Comparison of ENCODE assay signal across 8 mouse cellular contexts in the genomic region with DNA sequence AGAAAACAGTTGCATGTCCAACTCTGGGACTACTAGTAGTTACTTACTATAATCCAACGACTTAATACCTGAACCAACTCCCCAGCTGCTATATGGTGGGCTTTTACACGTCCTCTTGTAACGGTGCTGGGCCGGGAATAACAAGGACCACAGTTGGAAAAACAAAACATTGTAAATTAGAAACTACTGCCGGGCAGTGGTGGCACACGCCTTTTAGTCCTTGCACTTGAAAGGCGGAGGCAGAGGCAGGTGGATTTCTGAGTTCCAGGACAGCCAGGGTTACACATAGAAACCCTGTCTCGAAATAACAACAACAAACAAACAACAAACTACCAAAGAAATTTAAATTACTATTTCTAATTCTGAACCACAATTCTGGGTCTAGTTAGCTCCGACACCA. TPM values are rescaled to one million over a fixed set of nuclear protein-coding genes. Genes with fewer than 3 reads are reported as not detected.
DNase-seq lines count a peak whose midpoint lies in the region; ATAC-seq and TF ChIP-seq lines count a peak whose summit lies in the region.

No protein-coding gene starts in this region.

- H3K4me2 ChIP-seq in forebrain, postnatal 0 days (ENCODE audit: low read depth): peak overlapping the region; percentile 87
- peak overlapping the region; percentile 68 for H3K4me2 ChIP-seq in liver, embryonic 16.5 days (ENCODE audit: low read depth, low read length)

- 3% methylated on average over 9 of the region's 9 CpGs for WGBS in forebrain, postnatal 0 days
- WGBS in liver, embryonic 16.5 days (ENCODE audit: insufficient replicate concordance): under 1% methylated on average over 9 of the region's 9 CpGs

- H3K27ac ChIP-seq in gastrocnemius, adult 2 months: peak overlapping the region; percentile 93
- H3K27ac ChIP-seq in forebrain, postnatal 0 days (ENCODE audit: low read depth, low read length): no peak overlapping the region
- peak overlapping the region; percentile 97 for H3K27ac ChIP-seq in liver, embryonic 16.5 days (ENCODE audit: low read length)

- peaks cover 38% of the 10 kb centered on the region for H3K36me3 ChIP-seq in C2C12 (ENCODE audit: control insufficient read depth, insufficient read depth)
- peaks cover 12% of the 10 kb centered on the region for H3K36me3 ChIP-seq in forebrain, postnatal 0 days (ENCODE audit: insufficient read depth)
- peaks cover 30% of the 10 kb centered on the region for H3K36me3 ChIP-seq in liver, embryonic 16.5 days (ENCODE audit: control insufficient read depth, insufficient read depth)

- H3K9me3 ChIP-seq in forebrain, postnatal 0 days (ENCODE audit: low read length): no peaks in the 10 kb centered on the region
- no peaks in the 10 kb centered on the region for H3K9me3 ChIP-seq in liver, embryonic 16.5 days (replicated peaks; ENCODE audit: control insufficient read depth, low read length)

- intact Hi-C loops in gastrocnemius, adult 2 months (cut with DNase I): loop anchor here (10.0 kb wide), 1 partner anchor 308 kb away; a partner anchor contains a TSS
- intact Hi-C loops in gastrocnemius, postnatal 14 days (cut with DNase I; ENCODE audit: low total_unique reads): no loop called here

- peaks cover 36% of the 10 kb centered on the region for H3K79me2 ChIP-seq in C2C12 (ENCODE audit: control insufficient read depth, insufficient read depth)

- no peak for ATAC-seq in forebrain, postnatal 0 days
- no peak for ATAC-seq in liver, embryonic 16.5 days (ENCODE audit: low read depth)

- H3K4me3 ChIP-seq in gastrocnemius, adult 2 months: peak overlapping the region; percentile 81
- H3K4me3 ChIP-seq in C2C12 (ENCODE audit: insufficient read depth, poor library complexity, severe bottlenecking): peak overlapping the region; percentile 86
- peak overlapping the region; percentile 51 for H3K4me3 ChIP-seq in forebrain, postnatal 0 days (ENCODE audit: low read depth, low read length)
- peak overlapping the region; percentile 77 for H3K4me3 ChIP-seq in liver, embryonic 16.5 days (ENCODE audit: low read depth, low read length)

- H3K9ac ChIP-seq in forebrain, postnatal 0 days: peak overlapping the region; percentile 66
- peak overlapping the region; percentile 79 for H3K9ac ChIP-seq in liver, embryonic 16.5 days (ENCODE audit: low read depth, low read length)

- no peak for DNase-seq in gastrocnemius, adult 2 months
- DNase-seq in gastrocnemius, postnatal 14 days: no peak
- no peak for DNase-seq in forebrain, postnatal 0 days
- no peak for DNase-seq in cerebellum, postnatal 10 days
- no peak for DNase-seq in gastrocnemius, adult 18-20 months (ENCODE audit: low spot score)
- DNase-seq in adipocyte (ENCODE audit: low spot score): no peak

- H3ac ChIP-seq in C2C12 (ENCODE audit: control insufficient read depth, insufficient read length, low read depth): peak overlapping the region; percentile 46

- TF ChIP-seq CTCF in gastrocnemius, adult 2 months (IDR thresholded peaks at IDR 0.05): no peak
- TF ChIP-seq CTCF in C2C12 (IDR thresholded peaks at IDR 0.05; ENCODE audit: control insufficient read depth, insufficient read depth, insufficient read length): no peak
- no peak for TF ChIP-seq CTCF in forebrain, postnatal 0 days (IDR thresholded peaks at IDR 0.05; ENCODE audit: low read depth)

- H3K79me3 ChIP-seq in C2C12 (ENCODE audit: low read depth): peaks cover 24% of the 10 kb centered on the region

- peaks cover 9% of the 10 kb centered on the region; the same call in 1 of the 2 replicates for H3K4me1 ChIP-seq in forebrain, postnatal 0 days (ENCODE audit: insufficient read depth)
- H3K4me1 ChIP-seq in liver, embryonic 16.5 days (ENCODE audit: control insufficient read depth, low read depth, low read length): peaks cover 43% of the 10 kb centered on the region

- H3K27me3 ChIP-seq in C2C12 (ENCODE audit: control insufficient read depth, insufficient read depth, insufficient read length): no peaks in the 10 kb centered on the region
- no peaks in the 10 kb centered on the region for H3K27me3 ChIP-seq in forebrain, postnatal 0 days (ENCODE audit: insufficient read depth, low read length)
- H3K27me3 ChIP-seq in liver, embryonic 16.5 days (ENCODE audit: control insufficient read depth, insufficient read depth, low read depth, low read length): no peaks in the 10 kb centered on the region

TF ChIP-seq in C2C12, 6 proteins besides CTCF, POLR2A, EP300 and RAD21:
- no peak for TF ChIP-seq MYOG (IDR thresholded peaks at IDR 0.05; ENCODE audit: control insufficient read depth, extremely low read depth, insufficient read length)

RNA-seq across cellular contexts. Expression of a gene that starts 0.4 kb away (rescaled TPM):
- total RNA-seq in gastrocnemius, adult 2 months (2021): 1 to 10 TPM; 4.2 to 5.2 TPM
- 1 to 10 TPM; 4.1 to 4.9 TPM for total RNA-seq in gastrocnemius, postnatal 14 days (2021)
- polyA plus RNA-seq in C2C12 (2012; fragmentation: generic; extraction: Trizol): 13.9 TPM
- total RNA-seq in forebrain, postnatal 0 days (2014; rRNA removed): 13.2 and 18.7 TPM in 2 replicates
- 15.6 and 15.8 TPM in 2 replicates for polyA plus RNA-seq in forebrain, postnatal 0 days (2015; fragmentation: Nextera tagmentation; extraction: Ambion mirVana)
- polyA plus RNA-seq in liver, embryonic 16.5 days (2015; fragmentation: Nextera tagmentation; extraction: Ambion mirVana): 49.7 and 56.2 TPM in 2 replicates
- 1 to 10 TPM; 3.3 to 3.8 TPM for total RNA-seq in gastrocnemius, adult 18-20 months (2021)

RNA-seq across cellular contexts. Expression of a gene that starts 7.1 kb away (rescaled TPM):
- total RNA-seq in gastrocnemius, adult 2 months (2021): under 1 TPM; 0.33 to 0.86 TPM
- 1 to 10 TPM in 1 of 2 experiments, under 1 TPM in 1; 0.73 to 1.0 TPM for total RNA-seq in gastrocnemius, postnatal 14 days (2021)
- 0.35 TPM for polyA plus RNA-seq in C2C12 (2012; fragmentation: generic; extraction: Trizol)
- 14.8 and 15.0 TPM in 2 replicates for total RNA-seq in forebrain, postnatal 0 days (2014; rRNA removed)
- 7.4 and 9.3 TPM in 2 replicates for polyA plus RNA-seq in forebrain, postnatal 0 days (2015; fragmentation: Nextera tagmentation; extraction: Ambion mirVana)
- polyA plus RNA-seq in liver, embryonic 16.5 days (2015; fragmentation: Nextera tagmentation; extraction: Ambion mirVana): 69.6 and 79.1 TPM in 2 replicates
- total RNA-seq in gastrocnemius, adult 18-20 months (2021): under 1 TPM; 0.38 to 0.57 TPM

RNA-seq across cellular contexts. Expression of a gene that starts 11.7 kb away (rescaled TPM):
- total RNA-seq in gastrocnemius, adult 2 months (2021): 10 to 100 TPM; 71.9 to 75.1 TPM
- total RNA-seq in gastrocnemius, postnatal 14 days (2021): 10 to 100 TPM; 41.3 to 45.1 TPM
- polyA plus RNA-seq in C2C12 (2012; fragmentation: generic; extraction: Trizol): 35.4 TPM
- total RNA-seq in forebrain, postnatal 0 days (2014; rRNA removed): 22.9 and 27.5 TPM in 2 replicates
- 13.1 TPM in 2 replicates for polyA plus RNA-seq in forebrain, postnatal 0 days (2015; fragmentation: Nextera tagmentation; extraction: Ambion mirVana)
- polyA plus RNA-seq in liver, embryonic 16.5 days (2015; fragmentation: Nextera tagmentation; extraction: Ambion mirVana): 17.7 and 18.9 TPM in 2 replicates
- total RNA-seq in gastrocnemius, adult 18-20 months (2021): 10 to 100 TPM; 72.0 to 78.9 TPM

RNA-seq across cellular contexts. Expression of a gene that starts 16.7 kb away (rescaled TPM):
- total RNA-seq in gastrocnemius, adult 2 months (2021): not detected
- 1 to 10 TPM in 1 of 2 experiments, under 1 TPM in 1; 0.66 to 1.0 TPM for total RNA-seq in gastrocnemius, postnatal 14 days (2021)
- 4.4 TPM for polyA plus RNA-seq in C2C12 (2012; fragmentation: generic; extraction: Trizol)
- total RNA-seq in forebrain, postnatal 0 days (2014; rRNA removed): 2.2 and 3.0 TPM in 2 replicates
- polyA plus RNA-seq in forebrain, postnatal 0 days (2015; fragmentation: Nextera tagmentation; extraction: Ambion mirVana): 2.2 and 2.6 TPM in 2 replicates
- 0.89 and 0.95 TPM in 2 replicates for polyA plus RNA-seq in liver, embryonic 16.5 days (2015; fragmentation: Nextera tagmentation; extraction: Ambion mirVana)
- under 1 TPM in 1 of 2 experiments, not detected in 1; 0.43 TPM for total RNA-seq in gastrocnemius, adult 18-20 months (2021)

RNA-seq across cellular contexts. Expression of a gene that starts 47.8 kb away (rescaled TPM):
- 10 to 100 TPM; 34.9 to 73.4 TPM for total RNA-seq in gastrocnemius, adult 2 months (2021)
- 10 to 100 TPM; 45.5 to 52.3 TPM for total RNA-seq in gastrocnemius, postnatal 14 days (2021)
- 90.0 TPM for polyA plus RNA-seq in C2C12 (2012; fragmentation: generic; extraction: Trizol)
- total RNA-seq in forebrain, postnatal 0 days (2014; rRNA removed): 115 and 130 TPM in 2 replicates
- 206 and 248 TPM in 2 replicates for polyA plus RNA-seq in forebrain, postnatal 0 days (2015; fragmentation: Nextera tagmentation; extraction: Ambion mirVana)
- 69.7 and 76.5 TPM in 2 replicates for polyA plus RNA-seq in liver, embryonic 16.5 days (2015; fragmentation: Nextera tagmentation; extraction: Ambion mirVana)
- total RNA-seq in gastrocnemius, adult 18-20 months (2021): 10 to 100 TPM; 45.5 to 47.7 TPM
